ENCODE assay signal across 10 mouse cellular contexts in the genomic region with DNA sequence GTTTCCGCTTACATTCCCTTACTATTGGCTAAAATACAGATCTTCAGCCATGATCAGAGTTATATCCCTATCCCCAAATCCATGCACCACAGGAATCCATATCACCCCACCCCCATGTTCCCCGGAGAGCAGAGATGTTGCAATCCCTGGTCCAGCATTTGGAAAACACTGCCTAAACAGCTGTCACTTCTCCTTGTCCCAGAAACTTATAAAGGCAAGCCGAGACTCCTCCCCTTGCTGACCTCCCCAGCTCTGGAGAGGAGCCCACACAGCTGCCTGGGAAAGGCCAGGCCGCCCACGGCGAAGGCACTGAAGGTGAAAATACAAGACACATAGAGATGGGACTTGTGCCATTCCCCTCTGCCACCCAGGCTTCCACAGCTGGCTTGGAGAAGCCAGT. TPM values are rescaled to one million over a fixed set of nuclear protein-coding genes. Genes with fewer than 3 reads are reported as not detected.
DNase-seq lines count a peak whose midpoint lies in the region; ATAC-seq lines count a peak whose summit lies in the region.
"Had no signal": no experiment of that assay in that cellular context is flagged by ENCODE, and none has a peak within 500 bp of the region (broad histone marks: within the 10 kb centered on the region; RNA-seq: fewer than 3 reads in every experiment).

No protein-coding gene starts in this region.

- no peaks in the 10 kb centered on the region for H3K27me3 ChIP-seq in midbrain, embryonic 10.5 days (ENCODE audit: low read depth, poor library complexity, severe bottlenecking)
- no peaks in the 10 kb centered on the region for H3K27me3 ChIP-seq in midbrain, embryonic 16.5 days (ENCODE audit: control insufficient read depth, insufficient read depth, low read depth, low read length)
- H3K27me3 ChIP-seq in neural tube, embryonic 14.5 days (ENCODE audit: control insufficient read depth, insufficient read depth, low read length) = no peaks in the 10 kb centered on the region
- no peaks in the 10 kb centered on the region for H3K27me3 ChIP-seq in forebrain, embryonic 12.5 days
- H3K27me3 ChIP-seq: neural tube, embryonic 12.5 days had no signal

- H3K9me3 ChIP-seq in midbrain, embryonic 10.5 days (replicated peaks) = no peaks in the 10 kb centered on the region
- no peaks in the 10 kb centered on the region for H3K9me3 ChIP-seq in midbrain, embryonic 16.5 days (replicated peaks; ENCODE audit: control insufficient read depth, low read length, poor library complexity, severe bottlenecking)
- H3K9me3 ChIP-seq in neural tube, embryonic 14.5 days (ENCODE audit: control insufficient read depth, low read length) = no peaks in the 10 kb centered on the region
- H3K9me3 ChIP-seq in forebrain, embryonic 12.5 days = no peaks in the 10 kb centered on the region
- H3K9me3 ChIP-seq: neural tube, embryonic 12.5 days had no signal

- WGBS in midbrain, embryonic 10.5 days = 84% methylated on average over 6 of the region's 6 CpGs
- 75% methylated on average over 6 of the region's 6 CpGs for WGBS in midbrain, embryonic 16.5 days
- WGBS in neural tube, embryonic 14.5 days = 66% methylated on average over 6 of the region's 6 CpGs
- WGBS in forebrain, embryonic 12.5 days = 87% methylated on average over 6 of the region's 6 CpGs

- H3K4me1 ChIP-seq in midbrain, embryonic 10.5 days = peaks cover 57% of the 10 kb centered on the region
- peaks cover 21% of the 10 kb centered on the region for H3K4me1 ChIP-seq in midbrain, embryonic 16.5 days (ENCODE audit: control insufficient read depth, insufficient read depth, low read length)
- H3K4me1 ChIP-seq in neural tube, embryonic 14.5 days (ENCODE audit: control insufficient read depth, insufficient read depth, low read length) = peaks cover 26% of the 10 kb centered on the region; the same call in 1 of the 2 replicates
- peaks cover 51% of the 10 kb centered on the region for H3K4me1 ChIP-seq in forebrain, embryonic 12.5 days

- ATAC-seq in midbrain, embryonic 16.5 days = no peak
- no peak for ATAC-seq in neural tube, embryonic 14.5 days (ENCODE audit: low read depth)
- no peak for ATAC-seq in forebrain, embryonic 12.5 days (ENCODE audit: low FRiP score)
- no peak for ATAC-seq in inflammation-experienced regulatory T-cells, adult 6 months

- H3K27ac ChIP-seq in midbrain, embryonic 10.5 days (replicated peaks) = peak overlapping the region; percentile 93
- no peak overlapping the region for H3K27ac ChIP-seq in midbrain, embryonic 16.5 days (ENCODE audit: low read length)
- peak overlapping the region; percentile 10; the same call in 1 of the 2 replicates for H3K27ac ChIP-seq in neural tube, embryonic 14.5 days (ENCODE audit: low read depth, low read length)
- no peak overlapping the region for H3K27ac ChIP-seq in forebrain, embryonic 12.5 days
- H3K27ac ChIP-seq: neural tube, embryonic 12.5 days had no signal

- no peak for DNase-seq in midbrain, embryonic 10.5 days (ENCODE audit: low spot score)
- DNase-seq in gastrocnemius, postnatal 4 days (ENCODE audit: low spot score in 2 of 2) = peak; percentile 64 to 80
- peak; percentile 79 for DNase-seq in kidney, adult 9 months
- no peak for DNase-seq in layer of hippocampus, postnatal 25 days (ENCODE audit: extremely low spot score in 1 of 2, low spot score in 1 of 2)

- H3K9ac ChIP-seq in midbrain, embryonic 16.5 days (ENCODE audit: low read depth, low read length) = no peak overlapping the region
- no peak overlapping the region for H3K9ac ChIP-seq in neural tube, embryonic 14.5 days (replicated peaks; ENCODE audit: low read depth, low read length)
- H3K9ac ChIP-seq in forebrain, embryonic 12.5 days = no peak overlapping the region
- H3K9ac ChIP-seq: neural tube, embryonic 12.5 days had no signal

- H3K4me3 ChIP-seq in midbrain, embryonic 10.5 days = no peak overlapping the region
- no peak overlapping the region for H3K4me3 ChIP-seq in midbrain, embryonic 16.5 days (ENCODE audit: low read depth, low read length)
- H3K4me3 ChIP-seq in neural tube, embryonic 14.5 days (ENCODE audit: low read depth, low read length) = no peak overlapping the region
- H3K4me3 ChIP-seq in forebrain, embryonic 12.5 days (replicated peaks) = no peak overlapping the region
- H3K4me3 ChIP-seq: neural tube, embryonic 12.5 days had no signal

- H3K36me3 ChIP-seq in midbrain, embryonic 10.5 days = peaks cover 89% of the 10 kb centered on the region
- peaks cover 27% of the 10 kb centered on the region for H3K36me3 ChIP-seq in midbrain, embryonic 16.5 days (ENCODE audit: control insufficient read depth, insufficient read depth, low read length)
- H3K36me3 ChIP-seq in neural tube, embryonic 14.5 days (ENCODE audit: control insufficient read depth, insufficient read depth, low read length) = peaks cover 33% of the 10 kb centered on the region
- peaks cover 63% of the 10 kb centered on the region for H3K36me3 ChIP-seq in forebrain, embryonic 12.5 days (replicated peaks)

- H3K4me2 ChIP-seq in midbrain, embryonic 16.5 days (ENCODE audit: low read length) = no peak overlapping the region
- H3K4me2 ChIP-seq in neural tube, embryonic 14.5 days (ENCODE audit: low read depth, low read length) = no peak overlapping the region
- no peak overlapping the region for H3K4me2 ChIP-seq in forebrain, embryonic 12.5 days
- H3K4me2 ChIP-seq: neural tube, embryonic 12.5 days had no signal

RNA-seq across cellular contexts. Expression of a gene that starts 14.4 kb away (rescaled TPM):
- 54.9 and 59.2 TPM in 2 replicates for polyA plus RNA-seq in midbrain, embryonic 10.5 days (2016; fragmentation: Nextera tagmentation; extraction: Ambion mirVana)
- 38.6 and 39.3 TPM in 2 replicates for polyA plus RNA-seq in midbrain, embryonic 16.5 days (2015; fragmentation: Nextera tagmentation; extraction: Ambion mirVana)
- 10 to 100 TPM; 33.2 to 37.5 TPM for total RNA-seq in gastrocnemius, postnatal 4 days (2021)
- 37.7 and 47.6 TPM in 2 replicates for polyA plus RNA-seq in neural tube, embryonic 14.5 days (2014; fragmentation: Nextera tagmentation; extraction: Ambion mirVana)
- 34.2 and 37.4 TPM in 2 replicates for polyA plus RNA-seq in forebrain, embryonic 12.5 days (2016; fragmentation: Nextera tagmentation; extraction: Ambion mirVana)
- polyA plus RNA-seq in inflammation-experienced regulatory T-cells, adult 6 months (2017; shearing (Covaris generic)) = 10 to 100 TPM in 2 of 3 experiments, under 1 TPM in 1; 0.96 to 13.7 (median 11.0) TPM
- 10 to 100 TPM; 32.8 to 34.8 TPM for total RNA-seq in layer of hippocampus, postnatal 25 days (2021)

RNA-seq across cellular contexts. Expression of a gene that starts 26.3 kb away (rescaled TPM):
- 0.19 and 0.40 TPM in 2 replicates for polyA plus RNA-seq in midbrain, embryonic 10.5 days (2016; fragmentation: Nextera tagmentation; extraction: Ambion mirVana)
- polyA plus RNA-seq in midbrain, embryonic 16.5 days (2015; fragmentation: Nextera tagmentation; extraction: Ambion mirVana) = 0.69 and 0.71 TPM in 2 replicates
- total RNA-seq in gastrocnemius, postnatal 4 days (2021) = 1 to 10 TPM; 3.7 to 3.9 TPM
- 1.3 and 1.5 TPM in 2 replicates for polyA plus RNA-seq in neural tube, embryonic 14.5 days (2014; fragmentation: Nextera tagmentation; extraction: Ambion mirVana)
- polyA plus RNA-seq in forebrain, embryonic 12.5 days (2016; fragmentation: Nextera tagmentation; extraction: Ambion mirVana) = 0.37 and 0.55 TPM in 2 replicates
- polyA plus RNA-seq in inflammation-experienced regulatory T-cells, adult 6 months (2017; shearing (Covaris generic)) = under 1 TPM in 2 of 3 experiments, not detected in 1; 0.17 to 0.97 TPM
- total RNA-seq in layer of hippocampus, postnatal 25 days (2021) = 1 to 10 TPM; 8.1 to 9.5 TPM
- total RNA-seq: MEL had no signal

RNA-seq across cellular contexts. Expression of a gene that starts 58.7 kb away (rescaled TPM):
- 20.9 and 21.0 TPM in 2 replicates for polyA plus RNA-seq in midbrain, embryonic 10.5 days (2016; fragmentation: Nextera tagmentation; extraction: Ambion mirVana)
- 5.3 and 6.5 TPM in 2 replicates for polyA plus RNA-seq in midbrain, embryonic 16.5 days (2015; fragmentation: Nextera tagmentation; extraction: Ambion mirVana)
- 10 to 100 TPM; 21.3 to 21.5 TPM for total RNA-seq in gastrocnemius, postnatal 4 days (2021)
- polyA plus RNA-seq in neural tube, embryonic 14.5 days (2014; fragmentation: Nextera tagmentation; extraction: Ambion mirVana) = 5.1 and 7.3 TPM in 2 replicates
- 17.9 and 18.4 TPM in 2 replicates for polyA plus RNA-seq in forebrain, embryonic 12.5 days (2016; fragmentation: Nextera tagmentation; extraction: Ambion mirVana)
- polyA plus RNA-seq in inflammation-experienced regulatory T-cells, adult 6 months (2017; shearing (Covaris generic)) = 10 to 100 TPM; 38.8 to 73.2 (median 42.7) TPM
- total RNA-seq in layer of hippocampus, postnatal 25 days (2021) = 1 to 10 TPM; 1.3 to 2.0 TPM

RNA-seq across cellular contexts. Expression of a gene that starts 59.2 kb away (rescaled TPM):
- not detected in 2 replicates for polyA plus RNA-seq in midbrain, embryonic 10.5 days (2016; fragmentation: Nextera tagmentation; extraction: Ambion mirVana)
- not detected in 2 replicates for polyA plus RNA-seq in midbrain, embryonic 16.5 days (2015; fragmentation: Nextera tagmentation; extraction: Ambion mirVana)
- not detected for total RNA-seq in gastrocnemius, postnatal 4 days (2021)
- polyA plus RNA-seq in neural tube, embryonic 14.5 days (2014; fragmentation: Nextera tagmentation; extraction: Ambion mirVana) = not detected in 2 replicates
- polyA plus RNA-seq in forebrain, embryonic 12.5 days (2016; fragmentation: Nextera tagmentation; extraction: Ambion mirVana) = not detected in 2 replicates
- not detected for polyA plus RNA-seq in inflammation-experienced regulatory T-cells, adult 6 months (2017; shearing (Covaris generic))
- total RNA-seq in layer of hippocampus, postnatal 25 days (2021) = not detected
- total RNA-seq: MEL had no signal
- polyA plus RNA-seq: neural tube, embryonic 12.5 days had no signal

Comparison
In these comparisons a context has a peak if more than half of its experiments do, and no peak if none do; other contexts are left out.
1. H3K27ac ChIP-seq: peak in midbrain, embryonic 10.5 days (single experiment) and neural tube, embryonic 14.5 days (single experiment); none in midbrain, embryonic 16.5 days (single experiment) and forebrain, embryonic 12.5 days (single experiment).
2. DNase-seq: peak in gastrocnemius, postnatal 4 days (2 of 2) and kidney, adult 9 months (single experiment); none in midbrain, embryonic 10.5 days (single experiment) and layer of hippocampus, postnatal 25 days (0 of 2).